Mouse (Mus musculus): ENCODE measurements at regions not wholly inside any gene's neighbourhood (a gene's known extent, or its start where the extent isn't known, plus 50 kb on each side); places are given as distances from the start of the nearest gene placed in this dataset.

GRCm38 (mm10) chr13:114587621-114588020 lies 128.9 kb upstream of the Fst start:
- no peak for DNase-seq (ENCODE audit: low spot score)
- H3K4me2 ChIP-seq: no peak overlapping the region
- H3K27me3 ChIP-seq (replicated peaks; ENCODE audit: control insufficient read depth, insufficient read depth, low read length): no peaks in the 10 kb centered on the region
- ATAC-seq (replicated peaks; ENCODE audit: low FRiP score): no peak
- H3K4me1 ChIP-seq (replicated peaks; ENCODE audit: control insufficient read depth, insufficient read depth, low read length): no peaks in the 10 kb centered on the region
- no peaks in the 10 kb centered on the region for H3K36me3 ChIP-seq (ENCODE audit: control insufficient read depth, insufficient read depth, low read length)
- H3K27ac ChIP-seq (ENCODE audit: low read depth, low read length): no peak overlapping the region
- no peaks in the 10 kb centered on the region for H3K9me3 ChIP-seq (ENCODE audit: control insufficient read depth, low read length)
- WGBS: 78% methylated on average over 2 of the region's 2 CpGs
- H3K9ac ChIP-seq (ENCODE audit: low read depth, low read length): no peak overlapping the region
- no peak overlapping the region for H3K4me3 ChIP-seq (ENCODE audit: low read depth, low read length)

- 87% methylated on average over 13 of the region's 13 CpGs for WGBS
- H3K4me1 ChIP-seq (replicated peaks; ENCODE audit: control insufficient read depth, insufficient read depth, low read length): no peaks in the 10 kb centered on the region
Measured at GRCm38 (mm10) chr13:114603341-114603740, 144.6 kb upstream of the Fst start.

DNA sequence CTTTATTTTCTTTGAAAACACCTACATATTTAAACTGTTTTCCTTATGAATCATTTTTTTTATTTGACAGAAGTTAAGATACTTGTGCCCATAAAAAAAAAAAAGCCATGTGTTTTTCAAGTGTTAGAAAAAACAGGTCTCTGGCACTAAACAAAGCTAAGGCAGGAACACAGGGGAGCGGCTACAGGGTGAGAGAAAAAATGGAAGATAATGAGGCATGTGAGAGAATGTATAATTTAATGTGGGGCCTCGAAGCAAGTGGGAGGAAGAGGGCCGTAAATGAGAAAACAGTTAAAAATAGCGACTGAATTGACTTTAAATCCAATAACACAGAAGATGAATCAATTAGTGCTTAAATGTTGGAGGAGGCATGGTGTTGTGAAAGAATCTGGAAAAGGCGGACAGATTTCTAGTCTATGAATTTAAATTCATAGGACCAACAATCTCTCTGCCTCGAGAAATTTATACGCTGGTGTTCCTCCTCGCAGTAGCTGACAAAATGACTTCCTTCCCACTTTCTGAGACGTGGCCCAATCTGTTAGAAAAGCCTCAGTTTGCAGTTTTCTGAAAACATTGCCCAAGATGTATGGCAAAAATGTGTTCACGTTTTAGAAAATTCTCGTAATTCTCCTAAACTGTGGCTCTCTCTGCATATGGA lies 145.4 kb upstream of the Fst start:
- H3K4me2 ChIP-seq: no peak overlapping the region
- ATAC-seq (replicated peaks; ENCODE audit: low FRiP score) (no peak), DNase-seq (ENCODE audit: low spot score) (no peak)
- H3K9ac ChIP-seq (ENCODE audit: low read depth, low read length): no peak overlapping the region
- H3K27me3 ChIP-seq (replicated peaks; ENCODE audit: control insufficient read depth, insufficient read depth, low read length): no peaks in the 10 kb centered on the region
- no peaks in the 10 kb centered on the region for H3K9me3 ChIP-seq (ENCODE audit: control insufficient read depth, low read length)
- no peaks in the 10 kb centered on the region for H3K4me1 ChIP-seq (replicated peaks; ENCODE audit: control insufficient read depth, insufficient read depth, low read length)
- H3K27ac ChIP-seq (ENCODE audit: low read depth, low read length): no peak overlapping the region
- H3K36me3 ChIP-seq (ENCODE audit: control insufficient read depth, insufficient read depth, low read length): no peaks in the 10 kb centered on the region
- 79% methylated on average over 11 of the region's 11 CpGs for WGBS
- no peak overlapping the region for H3K4me3 ChIP-seq (ENCODE audit: low read depth, low read length)

More at GRCm38 (mm10) chr13:114603341-114603740, 144.6 kb upstream of the Fst start:
- H3K36me3 ChIP-seq (ENCODE audit: control insufficient read depth, insufficient read depth, low read length): no peaks in the 10 kb centered on the region
- no peak overlapping the region for H3K4me2 ChIP-seq
- ATAC-seq (replicated peaks; ENCODE audit: low FRiP score) (no peak), DNase-seq (ENCODE audit: low spot score) (no peak)
- no peaks in the 10 kb centered on the region for H3K27me3 ChIP-seq (replicated peaks; ENCODE audit: control insufficient read depth, insufficient read depth, low read length)
- H3K9ac ChIP-seq (ENCODE audit: low read depth, low read length): no peak overlapping the region
- H3K4me3 ChIP-seq (ENCODE audit: low read depth, low read length): no peak overlapping the region
- H3K9me3 ChIP-seq (ENCODE audit: control insufficient read depth, low read length): no peaks in the 10 kb centered on the region
- H3K27ac ChIP-seq (ENCODE audit: low read depth, low read length): no peak overlapping the region

- 87% methylated on average over 1 of the region's 1 CpGs for WGBS
- H3K9ac ChIP-seq (ENCODE audit: low read depth, low read length): no peak overlapping the region
Measured at GRCm38 (mm10) chr13:114613909-114614308, 155.2 kb upstream of the Fst start.

DNA sequence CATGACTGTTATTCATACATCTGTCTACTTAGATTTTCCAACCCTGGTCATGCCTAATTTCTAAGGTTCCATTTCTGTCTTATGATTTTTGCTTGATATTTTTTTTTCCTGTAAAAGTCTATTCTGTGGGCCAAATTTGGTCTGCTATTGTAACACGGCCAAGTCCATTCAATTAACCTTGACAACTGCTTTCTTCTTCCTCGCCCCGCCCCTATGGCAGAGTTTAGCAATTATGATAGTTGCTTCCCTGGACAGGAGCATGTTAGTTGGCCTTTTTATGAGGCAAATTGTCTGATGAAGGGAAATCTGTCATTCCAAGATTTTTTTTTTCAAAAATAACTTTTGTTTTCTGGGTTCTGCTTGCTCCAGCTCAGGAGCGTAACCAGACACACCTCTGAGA lies 160.7 kb upstream of the Fst start:
- DNase-seq (ENCODE audit: low spot score): no peak
- no peaks in the 10 kb centered on the region for H3K9me3 ChIP-seq (ENCODE audit: control insufficient read depth, low read length)
- WGBS: 84% methylated on average over 4 of the region's 4 CpGs
- H3K4me3 ChIP-seq (ENCODE audit: low read depth, low read length): no peak overlapping the region
- no peak overlapping the region for H3K9ac ChIP-seq (ENCODE audit: low read depth, low read length)
- ATAC-seq (replicated peaks; ENCODE audit: low FRiP score): no peak
- no peaks in the 10 kb centered on the region for H3K4me1 ChIP-seq (replicated peaks; ENCODE audit: control insufficient read depth, insufficient read depth, low read length)
- H3K27ac ChIP-seq (ENCODE audit: low read depth, low read length): no peak overlapping the region
- no peak overlapping the region for H3K4me2 ChIP-seq
- no peaks in the 10 kb centered on the region for H3K36me3 ChIP-seq (ENCODE audit: control insufficient read depth, insufficient read depth, low read length)
- no peaks in the 10 kb centered on the region for H3K27me3 ChIP-seq (replicated peaks; ENCODE audit: control insufficient read depth, insufficient read depth, low read length)

More at GRCm38 (mm10) chr13:114613909-114614308, 155.2 kb upstream of the Fst start:
- DNase-seq (ENCODE audit: low spot score) (no peak), ATAC-seq (replicated peaks; ENCODE audit: low FRiP score) (no peak)
- no peaks in the 10 kb centered on the region for H3K36me3 ChIP-seq (ENCODE audit: control insufficient read depth, insufficient read depth, low read length)
- H3K4me2 ChIP-seq: no peak overlapping the region
- no peak overlapping the region for H3K4me3 ChIP-seq (ENCODE audit: low read depth, low read length)
- no peaks in the 10 kb centered on the region for H3K27me3 ChIP-seq (replicated peaks; ENCODE audit: control insufficient read depth, insufficient read depth, low read length)
- no peaks in the 10 kb centered on the region for H3K9me3 ChIP-seq (ENCODE audit: control insufficient read depth, low read length)
- H3K27ac ChIP-seq (ENCODE audit: low read depth, low read length): no peak overlapping the region
- no peaks in the 10 kb centered on the region for H3K4me1 ChIP-seq (replicated peaks; ENCODE audit: control insufficient read depth, insufficient read depth, low read length)

GRCm38 (mm10) chr13:114636731-114637130 lies 178.0 kb upstream of the Fst start:
- Histone ChIP-seq H3K27me3 (replicated peaks; ENCODE audit: control insufficient read depth, insufficient read depth, low read length) (no peaks in the 10 kb centered on the region), H3K4me3 (ENCODE audit: low read depth, low read length) (no peak overlapping the region), H3K27ac (ENCODE audit: low read depth, low read length) (no peak overlapping the region), H3K4me1 (replicated peaks; ENCODE audit: control insufficient read depth, insufficient read depth, low read length) (no peaks in the 10 kb centered on the region), H3K4me2 (no peak overlapping the region), H3K36me3 (ENCODE audit: control insufficient read depth, insufficient read depth, low read length) (no peaks in the 10 kb centered on the region), H3K9me3 (ENCODE audit: control insufficient read depth, low read length) (no peaks in the 10 kb centered on the region), H3K9ac (ENCODE audit: low read depth, low read length) (no peak overlapping the region)
- DNase-seq (ENCODE audit: low spot score) (no peak), ATAC-seq (replicated peaks; ENCODE audit: low FRiP score) (no peak)
- WGBS: 91% methylated on average over 4 of the region's 4 CpGs

- H3K9me3 ChIP-seq (ENCODE audit: control insufficient read depth, low read length): no peaks in the 10 kb centered on the region
- no peaks in the 10 kb centered on the region for H3K27me3 ChIP-seq (replicated peaks; ENCODE audit: control insufficient read depth, insufficient read depth, low read length)
- WGBS: 87% methylated on average over 2 of the region's 2 CpGs
- no peak overlapping the region for H3K27ac ChIP-seq (ENCODE audit: low read depth, low read length)
- no peak overlapping the region for H3K4me3 ChIP-seq (ENCODE audit: low read depth, low read length)
- no peak overlapping the region for H3K9ac ChIP-seq (ENCODE audit: low read depth, low read length)
- DNase-seq (ENCODE audit: low spot score) (no peak), ATAC-seq (replicated peaks; ENCODE audit: low FRiP score) (no peak)
- H3K36me3 ChIP-seq (ENCODE audit: control insufficient read depth, insufficient read depth, low read length): no peaks in the 10 kb centered on the region
- H3K4me2 ChIP-seq: no peak overlapping the region
- no peaks in the 10 kb centered on the region for H3K4me1 ChIP-seq (replicated peaks; ENCODE audit: control insufficient read depth, insufficient read depth, low read length)
Measured at GRCm38 (mm10) chr13:114639531-114639930, 178.5 kb upstream of the Mocs2 start.

DNA sequence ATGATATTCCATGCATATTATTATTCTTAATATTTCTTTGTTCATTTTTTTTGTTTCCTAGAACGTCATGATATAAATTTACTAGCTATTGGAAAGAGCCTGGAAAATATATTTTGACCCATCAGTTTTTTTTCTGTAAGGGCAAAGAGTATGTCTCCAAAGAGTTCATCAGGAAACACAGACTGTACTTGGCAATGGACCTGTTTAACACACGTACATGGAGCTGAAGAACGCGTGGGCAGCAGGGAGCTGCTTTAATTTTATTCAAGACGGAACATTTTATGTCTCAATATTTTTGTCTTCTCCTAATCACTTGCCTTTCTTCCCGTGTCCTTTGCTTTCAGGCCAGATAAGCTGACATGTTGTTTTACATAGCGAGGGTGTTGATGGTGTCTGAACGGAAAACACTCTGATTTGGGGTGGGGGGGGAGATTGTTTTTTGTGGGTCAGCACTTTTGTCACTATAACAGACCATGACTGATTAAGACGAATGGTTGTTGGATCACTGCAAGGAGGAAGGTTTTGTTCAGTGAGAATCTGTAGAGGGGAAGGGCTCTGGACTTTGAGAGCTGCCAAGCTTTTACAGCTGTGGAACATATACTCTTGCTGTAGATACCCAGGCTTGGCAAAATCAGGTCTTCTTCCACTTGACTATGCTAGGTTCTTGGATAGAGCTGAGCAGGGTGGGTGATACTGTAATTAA lies 176.2 kb upstream of the Mocs2 start:
- no peaks in the 10 kb centered on the region for H3K9me3 ChIP-seq (ENCODE audit: control insufficient read depth, low read length)
- H3K4me3 ChIP-seq (ENCODE audit: low read depth, low read length): no peak overlapping the region
- WGBS: 74% methylated on average over 9 of the region's 9 CpGs
- no peaks in the 10 kb centered on the region for H3K27me3 ChIP-seq (replicated peaks; ENCODE audit: control insufficient read depth, insufficient read depth, low read length)
- DNase-seq (ENCODE audit: low spot score): no peak
- no peaks in the 10 kb centered on the region for H3K36me3 ChIP-seq (ENCODE audit: control insufficient read depth, insufficient read depth, low read length)
- no peak overlapping the region for H3K4me2 ChIP-seq
- H3K27ac ChIP-seq (ENCODE audit: low read depth, low read length): no peak overlapping the region
- H3K9ac ChIP-seq (ENCODE audit: low read depth, low read length): no peak overlapping the region
- no peak for ATAC-seq (replicated peaks; ENCODE audit: low FRiP score)
- H3K4me1 ChIP-seq (replicated peaks; ENCODE audit: control insufficient read depth, insufficient read depth, low read length): no peaks in the 10 kb centered on the region

- no peaks in the 10 kb centered on the region for H3K4me1 ChIP-seq (replicated peaks; ENCODE audit: control insufficient read depth, insufficient read depth, low read length)
- ATAC-seq (replicated peaks; ENCODE audit: low FRiP score): no peak
- no peaks in the 10 kb centered on the region for H3K27me3 ChIP-seq (replicated peaks; ENCODE audit: control insufficient read depth, insufficient read depth, low read length)
- no peaks in the 10 kb centered on the region for H3K9me3 ChIP-seq (ENCODE audit: control insufficient read depth, low read length)
- no peak overlapping the region for H3K4me2 ChIP-seq
- H3K9ac ChIP-seq (ENCODE audit: low read depth, low read length): no peak overlapping the region
- no peaks in the 10 kb centered on the region for H3K36me3 ChIP-seq (ENCODE audit: control insufficient read depth, insufficient read depth, low read length)
- DNase-seq (ENCODE audit: low spot score): no peak
- 54% methylated on average over 3 of the region's 3 CpGs for WGBS
- H3K27ac ChIP-seq (ENCODE audit: low read depth, low read length): no peak overlapping the region
- no peak overlapping the region for H3K4me3 ChIP-seq (ENCODE audit: low read depth, low read length)
Measured at GRCm38 (mm10) chr13:114642901-114643491, 175.0 kb upstream of the Mocs2 start.
